Mouse (Mus musculus) embryonic facial prominence, embryonic 11.5 days (tissue): ENCODE results near the gene Fshr. TPM values are rescaled to one million over a fixed set of nuclear protein-coding genes. Genes with fewer than 3 reads are reported as not detected.
"Not testable (repeated sequence)": the region's sequence is repeated elsewhere in the genome, so short reads cannot be mapped to it uniquely, and the experiment has no call there.

ENCODE experiments used
- ATAC-seq: fragments of 200-750 bp; cut with Nextera tagmentation; replicated peaks from 2 replicates; pipeline ENCODE4 v1.8.0; 2017; ENCODE audit warnings: low read depth; ENCODE audit not compliant: insufficient number of reproducible peaks, low FRiP score, low TSS enrichment
- DNase-seq: peaks from one replicate; pipeline ENCODE4 v3.0.0-alpha.2; 2015; ENCODE audit warnings: low spot score
- H3K27ac ChIP-seq: fragments of 300-500 bp; sonication (generic); replicated peaks from 2 replicates; pipeline ENCODE4 v1.5.1; 2014; ENCODE audit warnings: mild to moderate bottlenecking, low read depth, low read length, control low read depth
- H3K27me3 ChIP-seq: fragments of 300-500 bp; sonication (generic); 2 replicates; pipeline ENCODE4 v1.6.1; 2014; ENCODE audit warnings: mild to moderate bottlenecking, low read length, moderate library complexity, mixed read lengths; ENCODE audit not compliant: control insufficient read depth, insufficient read depth
- H3K36me3 ChIP-seq: fragments of 300-500 bp; sonication (generic); replicated peaks from 2 replicates; pipeline ENCODE4 v1.6.1; 2014; ENCODE audit warnings: low read depth, mild to moderate bottlenecking, low read length, moderate library complexity, mixed read lengths; ENCODE audit not compliant: control insufficient read depth, insufficient read depth
- H3K4me1 ChIP-seq: fragments of 300-500 bp; sonication (generic); 2 replicates; pipeline ENCODE4 v1.6.1; 2014; ENCODE audit warnings: low read length, mixed read lengths; ENCODE audit not compliant: control insufficient read depth, insufficient read depth
- H3K4me2 ChIP-seq: fragments of 300-500 bp; sonication (generic); 2 replicates; pipeline ENCODE4 v1.6.1; 2014; ENCODE audit warnings: low read depth, mild to moderate bottlenecking, control low read depth, low read length, moderate library complexity
- H3K4me3 ChIP-seq: fragments of 300-500 bp; sonication (generic); 2 replicates; pipeline ENCODE4 v1.5.1; 2014; ENCODE audit warnings: low read depth, low read length, control low read depth
- H3K9ac ChIP-seq: fragments of 300-500 bp; sonication (generic); replicated peaks from 2 replicates; pipeline ENCODE4 v1.6.1; 2014; ENCODE audit warnings: mild to moderate bottlenecking, control low read depth, low read length
- H3K9me3 ChIP-seq: fragments of 300-500 bp; sonication (generic); replicated peaks from 2 replicates; pipeline ENCODE4 v1.6.1; 2016; ENCODE audit warnings: mild to moderate bottlenecking, low read length, inconsistent platforms, mixed read lengths; ENCODE audit not compliant: control insufficient read depth
- WGBS: fragments of 180-500 bp; shearing (Covaris S2); extraction: QIAGEN DNeasy Blood & Tissue Kit; methylation state at CpG from one replicate; pipeline ENCODE4 v1.1.7; 2014; 5-methylcytosine and 5-hydroxymethylcytosine counted together
- polyA plus RNA-seq: library from polyadenylated mRNA; unstranded; fragments of >200 nt; fragmentation: Nextera tagmentation; extraction: Ambion mirVana; gene quantifications from 2 replicates; pipeline ENCODE4 v1.2.1, GENCODE M21; 2014

The Fshr gene
- polyA plus RNA-seq, result not detected in 2 replicates

DNA sequence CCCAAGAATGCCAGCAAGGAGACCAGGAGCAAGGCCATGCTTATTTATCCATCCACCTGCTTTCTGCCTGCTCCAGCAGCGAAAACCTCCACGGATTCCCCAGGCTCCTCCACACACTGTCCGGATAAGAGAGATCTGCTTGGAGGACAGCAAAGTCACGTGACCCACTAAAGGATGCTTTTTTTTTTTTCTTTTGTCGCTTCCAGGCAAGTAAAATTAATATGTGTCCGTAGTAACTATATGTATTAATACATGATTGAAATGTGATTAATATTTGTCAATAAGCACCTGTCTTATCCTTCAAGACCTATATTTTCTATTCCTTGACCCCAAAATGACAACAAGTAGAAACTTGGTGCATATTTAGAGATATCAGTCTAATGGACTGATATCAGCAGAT is at the start of gene Fshr:
TSS of gene Fshr (minus strand) at position 101 of the 400 bp plus-strand sequence.
- no peak for ATAC-seq

DNA sequence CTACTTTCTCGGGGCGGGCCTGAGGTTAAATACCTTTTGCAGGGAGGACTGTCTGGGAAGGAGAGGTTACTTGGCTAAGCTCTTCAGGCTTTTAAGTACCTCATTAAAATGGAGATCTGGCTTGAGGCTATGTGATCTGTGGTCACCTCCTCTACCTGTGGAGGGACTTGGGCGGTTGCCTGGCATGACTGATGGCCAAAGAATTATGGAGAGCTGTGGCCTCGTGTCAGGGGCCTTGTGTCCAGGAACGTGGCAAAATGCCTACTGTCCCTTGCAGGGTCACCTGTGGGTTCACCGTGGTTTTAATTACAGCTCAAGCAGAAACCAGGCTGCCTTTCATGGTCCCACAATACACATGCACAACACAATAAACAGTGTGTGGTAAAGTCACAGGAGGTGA is 1.7 kb upstream of the Fshr start:
- whole genome bisulfite sequencing, result 80% methylated on average over 6 of the region's 6 CpGs
- Histone ChIP-seq H3K27ac (no peak overlapping the region), H3K4me2 (no peak overlapping the region), H3K9ac (no peak overlapping the region), H3K4me3 (no peak overlapping the region), H3K9me3 (no peaks in the 10 kb centered on the region), H3K27me3 (no peaks in the 10 kb centered on the region), H3K4me1 (no peaks in the 10 kb centered on the region), H3K36me3 (no peaks in the 10 kb centered on the region)
- DNase-seq (no peak), ATAC-seq (no peak)

More for the DNA sequence above, at the start of gene Fshr:
- H3K4me1 ChIP-seq, result no peaks in the 10 kb centered on the region
- no peaks in the 10 kb centered on the region for H3K27me3 ChIP-seq
- H3K4me2 ChIP-seq, result no peak within 1 kb of the TSS
- no peaks in the 10 kb centered on the region for H3K36me3 ChIP-seq
- 85% methylated on average over 6 of the region's 6 CpGs for WGBS
- H3K9me3 ChIP-seq, result no peaks in the 10 kb centered on the region
- no peak within 1 kb of the TSS for H3K9ac ChIP-seq
- no peak within 1 kb of the TSS for H3K27ac ChIP-seq
- no peak for DNase-seq
- no peak within 1 kb of the TSS for H3K4me3 ChIP-seq

DNA sequence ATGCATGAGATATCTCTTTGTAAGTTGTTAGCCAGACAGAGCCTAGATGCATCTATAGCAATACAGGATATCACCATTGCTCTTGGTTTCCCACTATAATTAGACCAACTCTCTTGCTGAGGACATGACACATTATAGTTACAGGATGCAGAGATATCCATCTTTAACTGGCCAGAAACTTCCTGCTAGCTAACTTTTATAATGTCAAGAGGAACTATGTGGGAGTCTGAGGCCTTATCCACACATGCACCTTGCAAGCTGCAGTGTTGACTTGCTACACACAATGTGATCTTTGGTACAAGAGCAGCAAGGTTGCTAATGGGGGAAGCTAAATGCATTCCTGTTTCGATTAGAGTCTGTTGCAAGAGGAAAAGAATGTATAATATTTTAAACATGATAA is 26.9 kb downstream of the Fshr start:
- H3K27me3 ChIP-seq, result no peaks in the 10 kb centered on the region
- H3K9me3 ChIP-seq, result no peaks in the 10 kb centered on the region
- ATAC-seq (no peak), DNase-seq (no peak)
- H3K36me3 ChIP-seq, result no peaks in the 10 kb centered on the region
- no peak overlapping the region for H3K4me3 ChIP-seq
- no peak overlapping the region for H3K9ac ChIP-seq
- no peaks in the 10 kb centered on the region for H3K4me1 ChIP-seq
- no peak overlapping the region for H3K4me2 ChIP-seq
- H3K27ac ChIP-seq, result no peak overlapping the region
- 88% methylated on average over 1 of the region's 1 CpGs for WGBS

DNA sequence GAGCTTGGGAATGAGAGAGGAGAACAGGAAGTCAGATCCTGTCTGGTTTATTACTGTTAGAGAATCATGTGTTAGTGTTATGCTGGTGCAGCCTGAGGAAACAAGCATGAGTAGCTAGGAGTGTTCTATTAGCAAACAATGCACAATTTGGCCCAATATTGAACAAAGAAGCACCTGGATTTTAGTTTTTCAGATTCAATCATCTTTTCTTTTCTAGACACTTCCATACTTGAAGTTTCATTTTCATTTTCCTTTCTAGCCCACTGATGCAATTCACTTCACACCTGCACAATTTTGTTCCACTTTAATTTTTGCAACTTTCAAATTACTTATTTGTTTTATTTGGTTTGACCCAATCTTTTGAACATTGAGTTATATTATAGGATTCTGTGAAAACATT is 35.7 kb downstream of the Fshr start:
- Histone ChIP-seq H3K4me3 (no peak overlapping the region), H3K4me1 (no peaks in the 10 kb centered on the region), H3K9ac (no peak overlapping the region), H3K4me2 (no peak overlapping the region), H3K27me3 (no peaks in the 10 kb centered on the region), H3K9me3 (no peaks in the 10 kb centered on the region), H3K27ac (no peak overlapping the region), H3K36me3 (no peaks in the 10 kb centered on the region)
- ATAC-seq (no peak), DNase-seq (no peak)

DNA sequence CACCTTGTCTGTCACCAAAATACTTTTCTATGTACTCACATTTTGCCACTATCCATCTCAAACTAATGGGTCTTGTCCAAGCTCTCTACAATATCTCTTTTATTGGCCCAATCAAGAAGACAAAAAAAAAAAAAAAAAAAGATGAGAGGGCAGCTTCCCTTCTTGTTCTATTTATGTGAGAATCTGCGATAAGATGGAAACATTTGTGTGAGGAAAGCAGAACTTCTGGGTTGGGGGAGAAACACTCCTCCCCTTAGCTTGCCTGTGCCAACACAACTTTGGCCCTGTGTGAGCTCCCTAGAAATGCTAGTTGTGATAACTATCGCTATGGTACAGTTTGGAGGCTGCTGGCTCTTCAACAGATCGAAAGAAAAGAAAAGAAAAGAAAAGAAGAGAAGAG is 38.0 kb downstream of the Fshr start:
- no peak overlapping the region for H3K4me3 ChIP-seq
- H3K4me1 ChIP-seq, result no peaks in the 10 kb centered on the region
- ATAC-seq, result no peak
- WGBS, result 86% methylated on average over 3 of the region's 3 CpGs
- H3K9ac ChIP-seq, result no peak overlapping the region
- H3K4me2 ChIP-seq, result no peak overlapping the region
- no peak overlapping the region for H3K27ac ChIP-seq
- no peaks in the 10 kb centered on the region for H3K36me3 ChIP-seq
- no peaks in the 10 kb centered on the region for H3K27me3 ChIP-seq
- H3K9me3 ChIP-seq, result no peaks in the 10 kb centered on the region
- DNase-seq, result no peak

DNA sequence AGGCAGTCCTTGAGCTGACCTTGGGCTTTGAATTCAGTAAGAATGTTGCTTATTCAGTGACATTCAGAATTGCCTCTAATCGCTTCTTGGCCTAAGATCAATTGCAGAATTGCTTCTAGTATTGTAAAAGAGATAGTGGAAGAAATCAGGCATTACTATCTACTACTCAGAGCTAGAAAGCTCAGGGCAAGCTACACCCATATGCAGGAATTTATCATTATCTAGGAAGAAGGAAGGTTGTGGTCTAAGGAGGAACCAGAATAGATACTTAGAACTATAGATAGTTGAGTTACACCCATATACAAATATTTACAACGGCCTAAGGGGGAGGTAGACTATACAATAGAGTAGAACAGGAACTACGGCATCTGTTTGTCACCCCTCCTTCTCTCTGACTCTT is 41.1 kb downstream of the Fshr start:
- H3K4me1 ChIP-seq, H3K27ac ChIP-seq, H3K36me3 ChIP-seq, H3K27me3 ChIP-seq, DNase-seq, H3K9ac ChIP-seq, H3K4me3 ChIP-seq, ATAC-seq, H3K4me2 ChIP-seq, H3K9me3 ChIP-seq: not testable (repeated sequence)
- 91% methylated on average over 3 of the region's 3 CpGs for WGBS

DNA sequence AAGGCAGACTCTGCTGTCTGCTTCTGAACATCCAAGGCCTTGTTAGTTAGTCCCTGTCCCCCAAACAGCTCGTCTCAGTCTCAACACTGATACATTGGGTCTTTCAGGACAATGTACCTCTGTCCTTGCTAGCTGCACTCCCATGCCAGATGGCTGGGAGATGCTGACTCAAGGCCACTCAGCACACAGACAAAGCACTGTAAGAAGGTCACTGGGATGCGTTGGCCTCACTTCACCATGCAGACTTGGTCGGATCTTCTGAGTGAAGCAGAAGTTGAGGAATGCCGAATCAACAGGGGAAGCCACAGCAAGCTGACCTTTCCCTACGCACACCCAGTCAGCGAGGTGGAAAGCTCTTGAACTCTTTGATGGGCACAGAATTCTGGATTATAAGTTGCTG is 55.7 kb downstream of the Fshr start:
- no peak overlapping the region for H3K27ac ChIP-seq
- H3K4me3 ChIP-seq, result no peak overlapping the region
- no peak overlapping the region for H3K9ac ChIP-seq
- no peaks in the 10 kb centered on the region for H3K36me3 ChIP-seq
- 85% methylated on average over 6 of the region's 6 CpGs for WGBS
- ATAC-seq, result no peak
- no peaks in the 10 kb centered on the region for H3K4me1 ChIP-seq
- DNase-seq, result no peak
- no peaks in the 10 kb centered on the region for H3K9me3 ChIP-seq
- no peaks in the 10 kb centered on the region for H3K27me3 ChIP-seq
- H3K4me2 ChIP-seq, result no peak overlapping the region

DNA sequence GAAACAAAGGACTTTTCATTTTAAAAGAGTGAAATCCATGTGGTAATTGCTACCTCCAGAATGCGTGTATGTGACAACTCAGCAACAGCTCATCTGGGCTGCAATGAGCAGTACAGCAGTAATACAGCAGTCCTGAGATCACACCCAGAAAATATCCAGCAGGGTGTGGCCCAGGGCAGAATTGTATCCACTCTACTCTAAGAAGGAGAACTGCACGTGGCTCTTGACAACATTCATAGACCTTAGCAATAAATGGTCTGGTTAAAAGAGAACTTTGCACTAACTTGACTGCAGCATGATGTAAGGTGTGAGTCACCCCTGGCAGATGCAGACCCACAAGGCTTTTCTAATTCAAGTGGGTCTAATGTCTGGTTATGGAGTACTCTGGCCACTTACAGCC is 80.5 kb downstream of the Fshr start:
- Histone ChIP-seq H3K9me3 (no peaks in the 10 kb centered on the region), H3K4me3 (no peak overlapping the region), H3K4me1 (no peaks in the 10 kb centered on the region), H3K27me3 (no peaks in the 10 kb centered on the region), H3K27ac (no peak overlapping the region), H3K4me2 (no peak overlapping the region), H3K9ac (no peak overlapping the region), H3K36me3 (no peaks in the 10 kb centered on the region)
- WGBS, result 78% methylated on average over 2 of the region's 2 CpGs
- ATAC-seq, result no peak
- no peak for DNase-seq
